Mouse (Mus musculus) CD4-positive helper T cell, adult 2 months (primary cell): ENCODE data around the gene Paqr9.

Experiments used
- DNase-seq: peaks from one replicate; pipeline ENCODE4 v3.0.0-alpha.2; 2012; ENCODE audit warnings: low read depth, missing footprints, low spot score

The Paqr9 gene

DNA sequence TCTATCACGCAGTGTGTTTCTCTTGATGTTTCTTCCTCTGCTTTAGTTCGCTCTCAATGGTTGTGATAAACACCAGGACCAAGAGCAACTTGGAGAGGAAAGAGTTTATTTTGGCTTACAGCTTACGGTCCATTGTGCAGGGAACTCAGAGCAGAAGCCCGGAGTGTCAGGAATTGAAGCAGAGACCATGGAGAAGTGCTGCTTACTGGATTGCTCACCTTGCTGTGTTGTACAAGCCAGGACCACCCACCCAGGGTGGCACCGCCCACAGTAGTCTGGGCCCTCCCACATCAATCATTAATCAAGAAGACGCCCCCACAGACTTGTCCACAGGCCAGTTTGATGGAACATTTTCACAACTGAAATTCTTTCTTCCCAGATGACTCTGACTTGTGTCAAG, 18.0 kb downstream of the Paqr9 start:
- no peak for DNase-seq

DNA sequence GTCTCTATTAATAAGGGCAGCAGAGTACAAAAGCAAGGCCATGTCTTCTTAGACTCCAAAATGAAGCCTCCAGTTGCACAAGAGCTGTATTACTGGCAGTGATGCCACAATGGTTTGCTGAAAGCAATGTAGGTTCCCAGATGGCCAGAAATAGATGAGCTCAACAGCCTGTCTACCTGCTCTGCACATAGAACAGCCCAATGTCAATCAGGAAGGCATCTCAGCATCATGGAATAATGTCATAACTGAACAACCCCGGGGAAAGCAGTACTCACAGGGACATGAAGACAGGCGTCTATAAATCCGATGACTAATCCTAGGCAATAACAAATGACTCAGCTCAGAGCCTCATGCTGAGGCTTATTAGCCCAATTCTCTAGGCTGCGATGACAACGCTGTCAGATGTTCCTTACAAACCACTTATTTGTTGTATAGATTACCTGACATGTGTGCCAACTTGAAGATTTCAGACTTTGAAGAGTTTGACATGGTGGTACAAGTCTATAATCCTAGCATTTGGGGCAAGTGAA, 19.0 kb downstream of the Paqr9 start:
- DNase-seq = no peak

DNA sequence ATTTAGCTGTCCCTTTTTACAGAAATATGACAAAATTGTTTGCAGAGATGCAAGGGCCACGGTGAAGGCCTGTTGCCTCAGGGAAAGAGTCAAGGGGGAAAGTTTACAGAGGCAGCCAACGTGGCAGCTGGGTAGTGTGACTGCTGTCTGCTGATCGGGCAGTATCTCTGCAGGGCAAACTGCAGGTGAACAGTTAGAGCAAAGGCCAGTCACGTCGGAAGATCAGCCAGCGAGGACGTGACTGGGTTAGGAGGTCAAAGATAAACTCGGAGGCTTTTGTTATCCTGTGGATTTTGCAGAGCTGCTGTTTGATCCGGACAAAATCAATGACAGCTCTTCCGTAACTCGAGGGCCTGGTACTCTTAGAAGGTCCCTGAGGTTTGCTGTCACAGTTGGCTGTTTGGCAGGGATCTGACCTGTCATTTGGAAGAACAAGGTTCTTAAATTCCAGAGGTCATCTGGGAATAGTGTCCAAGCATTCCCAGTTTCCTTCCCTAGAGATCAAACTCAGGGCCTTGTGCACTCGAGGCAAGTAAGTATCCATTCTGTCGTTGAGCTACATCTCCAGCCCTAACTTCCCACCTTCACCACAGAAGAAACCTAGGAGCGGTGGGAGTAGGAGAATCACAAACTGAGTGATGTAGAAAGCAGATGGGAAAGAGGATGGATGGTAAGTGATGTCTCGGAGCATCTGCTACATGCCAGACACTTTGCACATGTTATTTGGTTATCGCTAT, 21.7 kb downstream of the Paqr9 start:
- DNase-seq = no peak

DNA sequence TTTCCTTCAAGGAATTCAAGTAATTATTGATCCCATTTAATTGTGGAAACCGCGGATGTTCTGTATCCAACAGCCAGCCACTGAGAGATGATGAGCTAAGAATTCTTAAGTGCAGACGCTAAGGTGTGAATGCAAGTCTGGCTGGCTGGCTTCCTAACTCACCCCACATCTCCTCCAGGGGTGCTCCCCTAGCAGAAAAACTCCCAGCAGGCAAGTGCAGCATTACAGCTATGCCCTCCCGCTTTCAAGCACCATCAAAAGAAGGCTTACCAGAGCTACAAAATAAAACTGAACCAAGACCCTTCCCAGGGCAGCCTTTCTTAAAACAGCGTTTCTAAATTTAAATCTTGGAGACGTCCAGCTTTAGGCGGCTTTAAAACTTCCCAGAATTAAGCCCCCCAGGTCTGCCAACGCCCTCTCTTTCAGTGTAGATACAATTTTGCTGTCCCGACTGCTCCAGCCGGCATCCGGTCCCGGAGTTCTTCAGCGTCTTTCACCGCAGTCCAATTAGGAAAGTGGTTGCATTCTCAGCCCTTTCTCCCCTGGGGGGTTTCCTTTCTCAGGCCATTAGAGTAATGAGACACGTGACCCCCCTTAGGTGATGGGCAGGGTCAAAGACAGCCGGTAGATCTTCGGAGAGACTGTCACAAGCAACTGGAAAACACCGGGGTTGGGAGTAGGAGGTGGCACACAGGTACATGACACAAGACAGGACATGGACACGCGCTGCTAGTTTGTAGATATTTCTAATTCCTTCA, 22.5 kb downstream of the Paqr9 start:
- no peak for DNase-seq

DNA sequence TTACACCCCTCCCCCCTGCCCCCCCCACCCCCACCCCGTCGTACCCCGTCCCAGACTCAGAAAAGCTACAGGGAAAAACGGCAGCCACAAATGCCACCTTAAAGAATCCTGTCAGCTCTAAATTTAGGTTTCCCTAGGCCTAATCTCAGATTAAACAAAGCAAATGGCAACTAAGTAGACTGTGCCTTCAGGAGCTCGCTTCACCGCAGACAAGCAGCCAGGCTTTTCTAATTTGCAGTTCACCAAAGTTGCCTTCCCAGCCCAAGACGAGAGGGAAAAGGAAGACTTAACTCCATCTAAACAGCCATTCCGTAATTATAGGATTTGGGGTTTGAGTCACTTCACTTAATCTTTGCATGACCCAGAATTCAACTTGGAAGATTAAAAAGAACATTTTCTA, 23.1 kb downstream of the Paqr9 start:
- DNase-seq = no peak

DNA sequence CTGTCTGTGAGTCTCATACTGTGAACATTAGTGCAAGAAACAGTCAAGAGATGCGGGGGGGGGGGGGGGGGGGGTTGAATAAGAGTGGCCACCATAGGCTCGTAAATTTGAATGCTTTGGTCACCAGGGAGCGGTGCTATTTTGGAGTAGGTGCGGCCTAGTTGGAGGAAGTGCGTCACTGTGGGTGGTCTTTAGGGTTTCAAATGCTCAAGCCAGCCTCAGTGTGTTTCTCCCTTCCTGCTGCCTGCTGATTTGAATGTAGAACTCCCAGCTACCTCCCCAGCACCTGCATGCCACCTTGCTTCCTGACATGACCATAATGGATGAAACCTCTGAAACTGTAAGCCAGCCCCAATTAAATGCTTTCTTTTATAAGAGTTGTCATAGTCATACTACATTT, 26.6 kb downstream of the Paqr9 start:
- no peak for DNase-seq

DNA sequence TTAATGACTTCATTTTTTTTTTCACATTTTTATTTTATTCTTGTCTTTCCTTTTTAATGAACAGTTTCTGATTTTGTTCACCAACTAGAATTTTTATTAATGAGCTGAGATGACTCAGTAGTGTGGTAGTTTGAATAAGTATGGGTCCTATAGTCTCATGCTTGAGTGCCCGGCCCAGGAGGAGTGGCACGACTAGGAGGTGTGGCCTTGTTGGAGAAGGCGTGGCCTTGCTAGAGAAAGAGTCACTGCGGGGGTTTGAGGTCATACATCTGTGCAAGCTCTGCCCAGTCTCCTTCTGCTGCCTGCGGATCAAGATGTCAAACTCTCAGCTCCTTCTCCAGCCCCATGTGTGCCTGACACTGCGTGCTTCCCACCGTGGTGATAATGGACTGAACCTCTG, 28.6 kb downstream of the Paqr9 start:
- DNase-seq = no peak

DNA sequence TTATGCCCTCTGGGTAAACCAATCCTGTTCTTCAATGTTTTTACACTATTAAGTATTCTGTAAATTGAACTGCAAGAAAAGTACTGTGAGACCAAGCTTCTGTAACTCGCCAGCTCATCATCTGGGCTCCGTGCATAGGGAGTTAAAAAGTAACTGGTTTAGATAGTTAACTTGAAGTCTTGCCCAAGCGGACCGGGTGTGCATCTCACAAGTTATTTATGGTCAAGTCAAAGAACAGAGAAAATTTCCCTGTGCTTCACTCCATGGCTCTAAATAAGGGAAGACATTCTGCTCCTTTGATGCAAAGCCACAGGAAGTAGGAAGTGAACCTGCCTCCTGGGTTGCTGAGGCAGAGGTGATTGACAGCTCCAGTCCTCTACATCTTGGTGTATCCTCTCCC, 34.8 kb downstream of the Paqr9 start:
- DNase-seq = no peak

DNA sequence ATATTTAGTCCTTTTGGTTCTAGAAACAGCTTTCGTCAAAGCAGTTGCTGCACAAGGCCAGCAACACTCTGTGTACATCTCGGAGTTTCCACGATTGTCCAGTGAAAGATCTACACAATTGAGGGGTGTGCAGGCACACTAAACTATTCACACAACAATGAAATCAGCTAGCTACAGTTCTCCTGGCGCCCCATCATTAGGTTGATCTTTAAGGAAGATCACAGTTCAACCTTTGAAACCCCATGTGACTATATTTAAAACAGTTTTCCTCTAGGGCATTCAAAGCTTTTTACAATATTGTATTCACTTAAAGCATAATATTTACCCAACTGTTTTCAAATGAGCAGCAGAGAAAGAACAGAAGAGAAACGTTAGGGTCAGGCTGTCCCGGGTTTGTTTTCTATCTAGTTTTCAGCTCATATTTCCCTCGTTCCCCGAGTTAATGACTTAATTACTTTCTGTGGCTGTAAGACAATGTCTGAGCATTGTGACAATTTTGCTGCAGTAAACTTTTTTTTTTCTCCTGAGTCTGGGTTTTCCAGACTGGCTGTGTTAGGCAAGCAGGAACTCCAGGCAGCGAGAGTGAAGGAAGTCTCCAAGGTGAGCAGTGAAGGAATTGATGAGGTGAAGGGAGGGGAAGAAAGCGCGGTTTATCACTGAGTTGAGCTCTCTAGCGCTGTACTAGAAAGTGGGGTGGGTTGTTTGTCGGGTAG, 38.2 kb downstream of the Paqr9 start:
- DNase-seq = no peak

DNA sequence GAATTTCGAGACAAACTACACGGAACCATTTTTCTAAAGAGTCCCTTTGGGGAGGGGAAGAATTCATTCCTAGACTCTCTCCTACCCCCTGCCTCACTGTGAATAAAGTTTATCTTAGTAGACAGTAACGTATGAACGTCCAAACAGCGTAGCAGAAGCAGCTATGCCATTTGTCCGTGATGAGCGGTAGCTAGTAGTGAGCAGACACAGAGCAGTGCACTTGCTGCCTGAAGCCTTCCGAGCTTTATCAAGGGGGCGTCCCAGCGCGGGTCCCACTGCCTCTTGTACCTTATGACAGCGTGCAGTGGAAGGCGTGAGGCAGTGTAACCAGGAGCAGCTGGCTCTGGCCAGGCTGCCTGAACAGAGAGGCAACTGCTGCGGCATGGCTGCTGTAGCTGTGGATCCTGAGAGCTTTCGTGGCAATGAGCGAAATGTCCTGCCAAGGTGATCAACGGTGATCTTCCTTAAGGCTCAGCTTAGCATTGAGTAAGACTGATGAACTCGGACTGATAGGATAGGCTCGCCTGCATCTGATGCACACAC, 38.8 kb downstream of the Paqr9 start:
- DNase-seq = no peak

DNA sequence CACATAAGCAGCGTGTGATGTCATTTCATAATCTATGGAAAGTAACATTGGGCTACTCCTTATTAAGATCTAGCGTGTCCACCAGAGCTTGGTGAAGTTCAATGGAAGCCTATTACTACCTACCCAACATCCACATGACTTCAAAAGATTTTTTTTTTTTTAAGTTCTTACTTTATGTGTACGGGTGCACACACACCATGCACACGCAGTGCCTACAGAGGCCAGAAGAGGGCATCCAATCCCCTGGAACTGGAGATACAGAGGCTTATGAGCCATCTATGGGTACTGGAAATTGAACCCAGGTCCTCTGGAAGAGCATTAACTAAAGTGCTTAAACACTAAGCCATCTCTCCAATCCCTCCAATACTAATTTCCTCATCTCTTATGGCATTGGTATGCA, 39.9 kb downstream of the Paqr9 start:
- no peak for DNase-seq

DNA sequence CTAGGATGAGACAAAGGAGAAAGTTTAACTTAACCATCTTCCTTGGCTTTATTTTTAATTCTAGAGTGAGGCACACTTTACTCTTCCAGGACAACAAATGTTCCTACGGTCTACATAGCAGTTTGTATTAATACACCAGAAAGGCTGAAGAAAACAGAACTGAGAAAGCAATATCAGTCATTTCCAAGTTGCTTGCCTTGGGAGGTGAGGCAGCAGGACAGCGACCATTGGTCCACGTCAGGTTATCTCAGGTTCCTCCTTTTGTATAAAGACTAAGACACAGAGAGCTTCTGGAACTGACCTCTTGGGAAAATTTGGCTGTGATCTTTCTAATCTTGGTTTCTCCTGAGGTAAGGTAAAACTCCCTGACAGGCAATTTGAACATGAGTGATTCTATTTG, 43.4 kb downstream of the Paqr9 start:
- no peak for DNase-seq

DNA sequence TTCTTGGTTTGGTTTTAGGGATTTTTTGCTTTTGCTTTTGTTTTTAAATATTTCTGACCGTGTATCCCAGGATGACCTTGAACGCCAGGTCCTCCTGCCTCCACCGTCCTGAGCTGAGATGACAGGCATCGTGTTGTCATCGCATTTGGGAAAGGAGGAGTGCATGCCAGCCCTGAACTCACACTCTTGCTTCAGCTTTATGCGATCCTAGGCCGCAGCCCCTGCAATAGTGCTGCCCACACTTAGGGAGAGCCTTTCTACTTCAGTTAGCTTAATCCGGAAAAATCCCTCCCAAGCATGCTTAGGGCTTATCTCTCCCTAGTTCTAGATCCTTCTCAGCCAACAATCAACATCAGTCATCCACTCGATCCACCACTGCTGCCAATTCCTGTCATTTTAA, 43.9 kb downstream of the Paqr9 start:
- no peak for DNase-seq

DNA sequence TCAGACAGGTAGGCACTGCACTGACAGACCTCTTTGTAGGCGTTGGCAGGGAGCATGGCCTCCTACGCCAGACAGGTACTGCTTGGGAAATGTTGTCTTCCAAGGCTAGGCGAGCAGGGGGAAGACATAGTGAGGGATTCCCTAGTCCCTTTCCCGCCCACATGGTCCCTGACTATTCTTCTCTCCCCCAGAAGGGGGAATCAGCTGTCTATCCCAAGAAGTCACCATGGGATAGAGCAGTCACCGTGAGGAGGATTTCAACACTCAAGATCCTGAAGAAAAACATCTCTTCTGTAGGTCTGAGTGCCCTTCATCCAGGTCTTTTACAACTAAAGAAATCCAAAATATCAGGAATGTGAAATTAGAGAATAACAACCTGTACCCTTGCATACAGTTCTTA, 47.7 kb downstream of the Paqr9 start:
- no peak for DNase-seq

DNA sequence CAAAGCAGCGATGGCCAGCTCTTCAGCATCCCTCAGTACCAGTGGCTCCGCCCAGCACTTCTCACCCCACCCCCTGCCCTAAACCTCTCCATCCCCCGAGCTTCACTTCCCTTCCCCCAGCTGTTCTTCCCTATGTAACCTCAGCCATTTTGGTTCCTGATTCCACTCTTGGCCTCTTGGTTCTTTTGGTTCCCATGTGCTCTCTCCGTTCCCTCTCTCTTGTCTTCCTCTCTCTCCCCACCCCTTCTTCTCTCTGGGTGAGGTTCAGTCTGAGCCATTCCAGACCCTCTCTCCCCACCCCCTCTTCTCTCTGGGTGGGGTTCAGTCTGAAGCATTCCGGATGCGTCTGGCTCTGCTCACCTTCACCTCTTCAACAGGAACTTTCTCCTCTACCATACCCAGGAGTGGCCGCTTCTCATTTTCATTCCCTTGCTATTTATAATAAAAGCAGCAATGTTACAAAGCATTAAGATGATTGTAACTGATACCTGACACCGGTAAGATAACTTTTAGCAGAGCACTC, 52.9 kb downstream of the Paqr9 start:
- no peak for DNase-seq

DNA sequence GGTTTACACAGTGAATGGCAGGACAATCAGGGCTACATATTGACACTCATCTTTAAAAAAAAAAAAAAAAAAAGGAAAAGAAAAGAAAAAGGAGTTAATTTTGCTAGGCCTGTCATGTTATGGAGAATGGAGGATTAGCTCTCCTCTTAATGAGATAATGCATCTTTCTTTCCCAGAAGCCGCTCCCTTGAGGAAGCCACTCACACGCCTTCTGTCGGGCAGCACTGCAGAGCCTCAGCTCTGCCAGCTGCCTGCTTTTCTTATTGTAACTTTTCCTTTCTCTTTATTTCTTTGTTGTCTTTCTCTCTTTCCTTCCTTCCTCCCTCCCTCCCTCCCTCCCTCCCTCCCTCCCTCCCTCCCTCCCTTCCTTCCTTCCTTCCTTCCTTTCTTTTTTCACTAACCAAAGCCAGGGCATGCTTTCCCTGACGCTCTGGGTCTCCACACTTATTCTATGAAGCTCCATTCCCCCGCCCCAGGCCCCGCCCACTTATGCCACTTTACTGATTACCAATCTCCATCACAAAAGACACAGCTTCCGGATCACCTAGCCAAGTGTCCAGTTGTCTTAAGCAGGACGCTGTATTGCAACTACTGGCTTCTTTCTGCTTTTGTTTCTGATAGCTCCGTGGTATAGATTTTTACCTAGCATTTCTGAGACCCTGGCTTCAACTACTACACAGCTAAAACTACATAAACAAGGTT, 54.1 kb downstream of the Paqr9 start:
- no peak for DNase-seq

DNA sequence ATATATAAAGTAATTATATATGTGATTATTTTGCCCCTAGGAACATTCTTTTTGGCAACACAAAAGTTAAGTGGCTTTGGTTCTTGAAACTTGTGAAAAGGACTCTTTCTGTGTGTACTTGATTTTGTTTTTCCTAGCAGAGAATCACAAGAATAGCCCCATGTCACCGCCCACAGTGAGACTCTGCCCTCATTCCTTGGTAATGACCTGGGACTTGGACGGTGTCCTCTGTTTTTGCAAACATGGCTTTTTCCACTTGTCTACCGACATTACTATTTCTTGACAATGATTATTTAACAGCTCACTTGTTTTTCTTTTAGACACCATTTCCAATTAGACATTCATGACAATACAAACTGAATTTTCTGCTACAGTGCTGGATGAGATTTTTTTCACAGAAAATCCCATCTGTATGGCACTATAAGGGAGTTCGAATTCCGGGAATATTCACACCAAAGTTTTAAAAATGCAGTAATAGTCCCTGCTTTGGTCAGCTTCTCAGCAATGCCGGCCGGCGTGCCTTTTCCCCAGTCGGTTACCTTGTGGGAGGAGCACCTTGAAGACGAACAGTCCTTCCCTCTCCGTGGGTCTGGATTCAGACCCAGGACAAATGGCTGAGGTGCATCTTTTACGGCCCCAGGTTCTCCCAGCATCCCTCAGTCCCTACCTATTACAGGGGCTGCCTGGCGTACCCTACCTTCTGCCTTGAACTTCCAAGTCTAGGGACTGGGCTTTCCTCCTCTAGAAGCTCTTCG, 55.6 kb downstream of the Paqr9 start:
- no peak for DNase-seq

DNA sequence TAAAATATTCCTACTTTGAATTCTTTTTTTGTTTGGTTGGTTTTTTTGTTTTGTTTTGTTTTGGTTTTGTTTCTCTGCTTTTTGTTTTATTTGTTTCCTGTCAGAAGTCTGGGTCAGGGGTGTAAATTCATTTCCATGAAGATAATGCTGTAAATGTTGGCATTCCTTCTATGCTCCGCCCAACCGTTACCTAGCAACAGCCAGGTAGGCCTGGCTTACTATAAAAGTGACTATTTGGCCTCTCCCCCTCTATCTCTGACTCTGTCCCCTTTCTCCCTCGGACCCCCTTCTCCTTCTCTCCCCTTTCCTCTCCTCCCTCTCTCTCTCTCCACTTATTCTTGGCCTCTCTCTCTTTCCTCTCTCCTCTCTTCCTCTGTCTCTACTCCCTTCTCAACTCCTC, 56.5 kb downstream of the Paqr9 start:
- DNase-seq = no peak
